Comparison of ENCODE assay signal across 10 mouse cellular contexts in the genomic region with DNA sequence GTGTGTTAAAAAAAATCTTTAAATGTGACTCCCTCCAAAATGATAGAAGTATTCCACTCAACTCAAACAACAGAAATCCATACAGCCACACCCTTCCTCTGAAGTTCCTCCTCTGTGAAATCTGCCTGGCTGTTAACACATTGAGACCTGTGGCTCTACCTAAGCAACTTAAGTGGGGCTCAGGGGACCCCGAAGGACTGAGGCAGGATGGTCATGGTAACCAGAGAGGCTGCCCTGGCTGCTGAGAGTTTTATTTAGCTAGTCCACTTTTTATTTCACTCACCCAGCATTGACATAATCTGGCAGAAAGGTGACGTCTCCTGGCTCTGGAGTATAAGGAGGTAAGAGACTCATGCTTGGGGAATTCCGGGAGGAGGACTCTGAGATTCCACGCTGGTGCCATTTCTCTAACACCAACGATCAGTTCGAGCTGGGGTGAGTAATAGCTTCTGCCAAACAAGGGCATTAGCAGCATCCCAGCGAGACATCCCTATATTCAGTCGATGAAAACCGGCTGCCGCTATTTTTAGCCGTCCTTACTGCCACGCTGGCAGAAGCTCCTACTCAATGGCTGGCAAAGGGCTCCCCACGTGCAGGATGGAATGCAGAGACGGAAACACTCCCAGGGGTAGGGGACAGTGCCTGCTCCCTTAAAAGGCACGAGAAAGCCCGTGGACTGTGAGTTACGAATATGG.
A peak's percentile ranks its signal among the peaks of the same experiment; 100 is the strongest.
DNase-seq lines count a peak whose midpoint lies in the region; ATAC-seq and TF ChIP-seq lines count a peak whose summit lies in the region.
"Had no signal": no experiment of that assay in that cellular context is flagged by ENCODE, and none has a peak within 500 bp of the region (broad histone marks: within the 10 kb centered on the region; RNA-seq: fewer than 3 reads in every experiment).

No protein-coding gene starts in this region.

- WGBS in heart, embryonic 14.5 days: 13% methylated on average over 17 of the region's 17 CpGs
- 36% methylated on average over 17 of the region's 17 CpGs for WGBS in neural tube, embryonic 14.5 days

- peak overlapping the region; percentile 32 for H3K9ac ChIP-seq in heart, embryonic 14.5 days (ENCODE audit: low read length)
- no peak overlapping the region for H3K9ac ChIP-seq in neural tube, embryonic 14.5 days (replicated peaks; ENCODE audit: low read depth, low read length)
- H3K9ac ChIP-seq: liver, embryonic 15.5 days had no signal

- H3K36me3 ChIP-seq in heart, embryonic 14.5 days (ENCODE audit: control insufficient read depth, insufficient read depth, low read length): no peaks in the 10 kb centered on the region
- H3K36me3 ChIP-seq in neural tube, embryonic 14.5 days (ENCODE audit: control insufficient read depth, insufficient read depth, low read length): no peaks in the 10 kb centered on the region
- H3K36me3 ChIP-seq: liver, embryonic 15.5 days had no signal

- H3K4me1 ChIP-seq in heart, embryonic 14.5 days (ENCODE audit: control insufficient read depth in 2 of 2, insufficient read depth in 2 of 2, low read length in 2 of 2): peaks cover 29 to 40% of the 10 kb centered on the region in 2 experiments
- peaks cover 7% of the 10 kb centered on the region for H3K4me1 ChIP-seq in neural tube, embryonic 14.5 days (ENCODE audit: control insufficient read depth, insufficient read depth, low read length)
- H3K4me1 ChIP-seq: liver, embryonic 15.5 days had no signal

- H3K27me3 ChIP-seq in heart, embryonic 14.5 days (ENCODE audit: control insufficient read depth, insufficient read depth, low read length): no peaks in the 10 kb centered on the region
- H3K27me3 ChIP-seq in neural tube, embryonic 14.5 days (ENCODE audit: control insufficient read depth, insufficient read depth, low read length): no peaks in the 10 kb centered on the region
- H3K27me3 ChIP-seq: liver, embryonic 15.5 days had no signal

- H3K4me2 ChIP-seq in heart, embryonic 14.5 days (ENCODE audit: low read length): peak overlapping the region; percentile 59
- peak overlapping the region; percentile 29; the same call in 1 of the 2 replicates for H3K4me2 ChIP-seq in neural tube, embryonic 14.5 days (ENCODE audit: low read depth, low read length)
- H3K4me2 ChIP-seq: liver, embryonic 15.5 days had no signal

- ATAC-seq in heart, embryonic 14.5 days (ENCODE audit: insufficient number of reproducible peaks, insufficient read depth, low FRiP score, low read depth): peak; percentile 67
- no peak for ATAC-seq in neural tube, embryonic 14.5 days (ENCODE audit: low read depth)
- no peak for ATAC-seq in megakaryocyte-erythroid progenitor cell, adult 5-6 weeks (replicated peaks; ENCODE audit: low FRiP score, low TSS enrichment, poor library complexity, severe bottlenecking)

- peak; percentile 23 to 29 for DNase-seq in layer of hippocampus, adult 2 months (ENCODE audit: low spot score in 2 of 2)
- DNase-seq in layer of hippocampus, adult 8-10 months (ENCODE audit: low spot score in 2 of 2): no peak
- peak; percentile 61 to 78 for DNase-seq in cerebellum, postnatal 14 days
- no peak for DNase-seq in adrenal gland, postnatal 25 days
- DNase-seq in kidney, postnatal 36 days: no peak
- DNase-seq: thymus, postnatal 14 days had no signal

- H3K4me3 ChIP-seq in layer of hippocampus, adult 2 months: peak overlapping the region; percentile 6; the same call in 1 of the 2 replicates
- peak overlapping the region; percentile 10 to 16; a peak in 3 of 4 replicates for H3K4me3 ChIP-seq in heart, embryonic 14.5 days (ENCODE audit: control insufficient read depth in 1 of 2, insufficient read depth in 1 of 2, low read depth in 1 of 2, low read length in 2 of 2)
- H3K4me3 ChIP-seq in neural tube, embryonic 14.5 days (ENCODE audit: low read depth, low read length): no peak overlapping the region
- H3K4me3 ChIP-seq: liver, embryonic 15.5 days had no signal

- TF ChIP-seq CTCF in layer of hippocampus, adult 2 months (conservative IDR thresholded peaks at IDR 0.05): no peak

- H3K9me3 ChIP-seq in heart, embryonic 14.5 days (ENCODE audit: control insufficient read depth, low read length): no peaks in the 10 kb centered on the region
- H3K9me3 ChIP-seq in neural tube, embryonic 14.5 days (ENCODE audit: control insufficient read depth, low read length): no peaks in the 10 kb centered on the region
- H3K9me3 ChIP-seq: liver, embryonic 15.5 days had no signal

- peak overlapping the region; percentile 32; the same call in 1 of the 2 replicates for H3K27ac ChIP-seq in layer of hippocampus, adult 2 months
- peak overlapping the region; percentile 91 to 96 for H3K27ac ChIP-seq in heart, embryonic 14.5 days (replicated peaks in 1 of 2; ENCODE audit: control insufficient read depth in 1 of 2, insufficient read depth in 1 of 2, low read depth in 2 of 2, low read length in 2 of 2)
- H3K27ac ChIP-seq in neural tube, embryonic 14.5 days (ENCODE audit: low read depth, low read length): peak overlapping the region; percentile 23; the same call in 1 of the 2 replicates
- H3K27ac ChIP-seq: liver, embryonic 15.5 days had no signal

Comparison
In these comparisons a context has a peak if more than half of its experiments do, and no peak if none do; other contexts are left out.
1. DNase-seq: peak in layer of hippocampus, adult 2 months (2 of 2) and cerebellum, postnatal 14 days (2 of 2); none in layer of hippocampus, adult 8-10 months (0 of 2), adrenal gland, postnatal 25 days (single experiment) and kidney, postnatal 36 days (0 of 2).
2. H3K27ac ChIP-seq: peak in every context shown above with its lines; median percentile 94 in heart, embryonic 14.5 days; 32 in layer of hippocampus, adult 2 months; 23 in neural tube, embryonic 14.5 days.